Mouse (Mus musculus) megakaryocyte, embryonic 14.5 days (primary cell): ENCODE measurements around the gene Vcp.

Experiments used
- FLI1 ChIP-seq: IDR thresholded peaks from 2 replicates; pipeline ENCODE4 v1.6.1; 2012; ENCODE audit warnings: low read length, inconsistent platforms, mixed read lengths
- GATA1 ChIP-seq: IDR thresholded peaks from 3 replicates; pipeline ENCODE4 v1.6.1; 2012; ENCODE audit warnings: mixed read lengths, low read length, inconsistent platforms, borderline replicate concordance

GRCm38 (mm10) chr4:43033481-43033880, 33.2 kb upstream of the Vcp start:
- TF ChIP-seq GATA1 (no peak), FLI1 (no peak)
